Mouse (Mus musculus): ENCODE results near the gene Slc15a1.
"Not testable (repeated sequence)": the region's sequence is repeated elsewhere in the genome, so short reads cannot be mapped to it uniquely, and the experiment has no call there.

Slc15a1 gene

GRCm38 (mm10) chr14:121450504-121451423 lies 54.3 kb downstream of the Slc15a1 start:
- peak; percentile 75 for DNase-seq

DNA sequence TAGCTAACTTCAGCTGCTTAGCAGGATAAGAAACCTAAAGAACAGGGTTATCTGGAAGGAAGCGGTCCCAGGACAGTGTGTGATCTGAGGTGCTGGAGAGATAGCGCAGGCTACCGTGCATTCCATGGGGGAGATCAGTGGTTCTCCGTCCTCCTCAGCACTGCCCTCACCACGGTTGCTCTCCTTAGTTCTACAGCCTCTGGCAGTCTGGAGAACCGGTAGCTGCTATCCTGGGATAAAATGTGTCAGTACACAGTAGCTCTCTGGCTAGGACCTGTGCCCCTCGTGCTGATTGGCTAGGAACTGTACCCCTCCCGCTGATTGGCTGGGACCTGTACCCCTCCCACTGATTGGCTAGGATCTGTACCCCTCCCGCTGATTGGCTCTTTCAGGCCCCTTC lies 58.1 kb downstream of the Slc15a1 start:
- no peak for DNase-seq

- peak; percentile 76 for DNase-seq
These were observed 59.9 kb downstream of the Slc15a1 start for GRCm38 (mm10) chr14:121445194-121445593.

DNA sequence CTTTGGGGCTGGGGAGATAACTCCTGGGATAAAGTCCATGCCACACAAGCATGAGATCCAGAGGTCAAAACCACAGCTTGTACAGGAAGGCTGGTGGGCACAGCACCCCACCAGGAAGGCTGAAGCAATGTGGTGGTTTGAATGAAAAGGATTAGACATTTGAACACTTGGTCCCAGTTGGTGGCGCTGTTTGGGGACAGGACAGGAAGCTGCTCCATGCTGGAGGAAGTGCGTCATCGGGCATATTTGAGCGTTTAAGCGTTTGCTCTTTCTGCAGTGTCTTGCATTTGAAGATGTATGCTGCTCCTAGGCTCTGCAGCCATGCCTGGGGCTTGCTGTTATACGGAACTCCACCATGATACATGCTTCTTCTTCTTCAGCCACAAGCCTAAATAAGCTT lies 64.2 kb downstream of the Slc15a1 start:
- DNase-seq, result no peak

- DNase-seq, result peak; percentile 76
These were observed 68.0 kb downstream of the Slc15a1 start for GRCm38 (mm10) chr14:121437026-121437425.

DNA sequence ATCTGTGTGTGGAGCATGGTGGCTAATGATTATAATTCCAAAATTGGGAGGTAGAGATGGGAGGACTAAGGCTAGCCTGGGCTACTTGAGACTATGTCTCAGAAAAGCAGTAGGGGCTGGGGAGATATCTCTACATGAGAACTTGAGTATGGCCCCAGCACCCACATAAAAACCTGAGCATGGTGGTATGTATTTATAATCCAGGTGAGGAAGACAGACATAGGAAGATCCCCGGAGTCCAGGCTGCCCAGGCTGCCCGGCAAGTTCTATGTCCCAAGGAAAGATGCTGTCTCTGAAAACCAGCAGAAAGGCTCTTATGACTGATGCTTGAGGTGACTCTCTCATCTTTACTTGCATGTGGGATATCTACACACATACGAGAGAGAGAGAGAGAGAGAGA lies 68.6 kb downstream of the Slc15a1 start:
- DNase-seq, result no peak

DNA sequence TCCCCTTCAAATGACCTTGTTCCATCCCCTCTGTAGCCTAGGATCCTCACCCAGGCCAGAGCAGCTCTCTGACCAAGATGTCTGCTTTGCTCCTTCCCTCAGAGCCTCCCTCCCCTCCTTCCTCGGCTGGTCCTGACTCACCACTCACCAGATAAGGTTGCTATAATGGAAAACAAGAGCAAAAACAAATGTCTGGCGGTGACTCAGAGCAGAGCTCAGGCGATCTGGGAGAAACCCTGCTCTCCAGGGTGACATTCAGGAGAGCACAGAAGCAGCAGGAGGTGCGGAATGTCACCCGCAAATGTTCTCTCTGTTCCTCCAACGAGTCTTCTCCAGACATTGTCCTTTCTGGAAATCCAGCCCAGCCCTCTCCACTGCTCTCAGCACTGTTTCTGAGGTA lies 69.3 kb downstream of the Slc15a1 start:
- no peak for DNase-seq

- no peak for DNase-seq
These were observed 73.8 kb downstream of the Slc15a1 start for GRCm38 (mm10) chr14:121431261-121431660.

DNA sequence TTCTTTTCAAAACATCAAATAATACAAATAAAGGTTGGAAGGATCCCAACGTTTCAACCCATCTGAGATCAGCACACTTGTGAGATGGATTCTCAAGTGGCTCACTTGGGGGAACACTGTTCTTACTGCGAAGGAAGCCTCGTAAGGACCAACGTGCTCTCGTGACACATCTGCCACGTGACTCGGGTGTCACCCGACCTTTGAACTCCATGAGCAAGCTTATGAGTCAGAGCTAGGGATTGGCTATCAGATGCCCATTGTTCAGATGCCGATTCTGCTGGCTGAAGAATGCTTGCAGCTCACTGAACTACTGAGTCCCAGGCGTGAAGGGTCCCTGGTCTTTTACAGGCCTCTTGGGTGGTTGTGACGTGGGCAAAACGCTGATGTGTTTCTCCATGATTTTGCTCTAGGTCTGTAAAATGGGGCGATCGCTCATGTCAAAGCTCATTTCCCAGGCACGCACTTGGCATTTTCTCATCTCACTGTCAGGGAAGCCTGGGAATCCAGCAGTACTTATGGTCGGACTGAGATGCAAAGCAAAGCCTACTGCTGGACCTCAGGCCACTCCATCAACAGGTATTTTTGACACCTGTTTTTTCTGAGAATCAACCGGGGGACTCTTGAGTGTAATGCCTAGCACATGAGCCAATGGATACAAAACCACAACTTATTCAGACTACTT lies 75.1 kb downstream of the Slc15a1 start:
- no peak for DNase-seq

DNA sequence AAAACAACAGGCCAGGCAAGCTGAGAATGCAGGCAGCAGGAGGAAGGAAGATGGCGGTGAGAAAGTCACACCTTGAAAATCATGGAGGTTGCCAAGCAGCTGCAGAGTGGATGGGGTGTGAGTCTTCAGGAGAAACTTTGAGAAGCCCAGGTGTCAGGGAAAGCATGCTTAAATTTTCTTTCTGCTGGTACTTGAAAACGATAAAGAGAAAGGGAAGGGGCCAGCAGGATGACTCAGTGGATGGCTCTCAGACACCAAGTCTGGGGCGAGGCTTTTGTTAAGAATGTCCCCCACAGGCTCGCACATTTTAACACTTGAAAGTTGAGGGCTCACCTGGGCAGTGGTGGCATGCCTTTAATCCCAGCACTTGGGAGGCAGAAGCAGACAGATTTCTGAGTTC lies 76.9 kb downstream of the Slc15a1 start:
- DNase-seq, result no peak

GRCm38 (mm10) chr14:121426743-121427142 lies 78.3 kb downstream of the Slc15a1 start:
- no peak for DNase-seq

DNA sequence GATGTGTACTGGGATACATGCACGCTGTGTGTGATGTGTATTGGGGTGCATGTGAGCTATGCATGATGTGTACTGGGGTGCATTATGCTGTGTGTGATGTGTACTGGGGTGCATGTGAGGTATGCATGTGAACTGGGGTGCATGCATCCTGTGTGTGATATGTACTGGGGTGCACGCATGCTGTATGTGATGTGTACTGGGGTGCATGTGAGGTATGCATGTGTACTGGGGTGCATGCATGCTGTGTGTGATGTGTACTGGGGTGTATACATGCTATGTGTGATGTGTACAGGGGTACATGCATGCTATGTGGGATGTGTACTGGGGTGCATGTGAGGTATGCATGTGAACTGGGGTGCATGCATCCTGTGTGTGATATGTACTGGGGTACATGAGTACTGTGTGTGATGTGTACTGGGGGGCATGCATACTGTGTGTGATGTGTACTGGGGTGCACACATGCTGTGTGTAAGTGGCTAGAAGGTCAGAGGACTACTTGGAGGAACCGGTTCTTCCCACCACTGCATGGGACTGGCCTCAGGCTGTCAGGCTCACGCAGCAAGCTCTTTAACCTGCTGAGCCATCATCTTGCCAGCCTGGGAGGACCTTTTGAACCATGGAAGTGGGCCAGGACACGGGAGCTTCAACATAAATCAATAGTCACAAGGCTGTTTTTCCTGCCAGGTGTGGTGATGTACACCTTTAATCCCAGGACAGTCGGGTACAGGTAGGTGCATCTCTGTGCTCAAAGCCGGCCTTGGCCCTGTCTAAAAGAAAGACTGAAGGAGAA lies 79.9 kb downstream of the Slc15a1 start:
- peak; percentile 73 for DNase-seq

DNA sequence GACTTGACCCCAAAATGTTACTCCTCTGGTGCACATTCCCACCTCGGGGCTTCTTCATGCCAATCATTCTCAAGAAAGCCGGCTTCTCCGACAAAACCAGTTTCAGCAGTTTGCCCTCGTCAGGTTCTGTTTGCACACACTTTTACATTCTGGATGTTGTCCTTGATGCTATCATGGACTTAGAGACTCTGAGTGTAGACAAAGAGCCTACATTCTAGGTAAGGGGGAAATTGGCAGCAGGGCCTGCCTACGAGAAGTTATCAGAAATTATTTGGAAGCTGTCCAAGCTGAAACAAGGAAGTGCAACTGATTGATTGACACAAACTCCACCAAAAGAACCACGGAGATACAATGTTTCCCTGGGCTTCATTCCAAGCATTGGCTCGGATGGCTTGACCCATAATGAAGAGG lies 81.7 kb downstream of the Slc15a1 start:
- no peak for DNase-seq

DNA sequence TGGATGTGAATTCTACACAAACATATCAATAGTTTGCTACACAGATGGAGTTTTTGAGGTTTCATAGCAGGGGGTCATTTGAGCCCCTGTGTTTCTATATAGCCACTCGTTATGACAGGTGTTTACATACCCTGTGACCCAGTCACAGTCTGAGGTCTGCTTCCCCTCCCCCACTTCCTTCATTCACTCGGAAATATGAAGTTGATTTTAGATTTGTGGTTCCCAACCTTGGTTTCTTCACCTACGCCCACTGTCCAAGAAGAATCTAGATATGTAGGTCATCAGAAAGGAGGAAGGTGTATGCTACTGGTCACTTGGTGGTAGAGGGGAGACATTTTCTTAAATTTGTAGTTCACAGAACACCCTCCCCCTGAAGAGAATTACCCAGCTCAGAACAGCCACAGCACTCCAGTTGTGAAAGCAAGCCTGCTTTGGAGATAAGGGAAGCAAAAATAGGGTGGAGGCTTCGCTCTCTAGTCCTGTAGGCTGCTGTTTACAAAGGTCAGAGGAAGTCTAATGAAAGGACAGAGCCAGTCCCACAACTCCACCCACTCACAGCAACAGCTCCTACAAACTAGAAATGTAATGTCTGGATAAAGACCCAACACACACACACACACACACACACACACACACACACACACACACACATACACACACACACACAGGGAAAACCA lies 82.2 kb downstream of the Slc15a1 start:
- DNase-seq, result no peak

DNA sequence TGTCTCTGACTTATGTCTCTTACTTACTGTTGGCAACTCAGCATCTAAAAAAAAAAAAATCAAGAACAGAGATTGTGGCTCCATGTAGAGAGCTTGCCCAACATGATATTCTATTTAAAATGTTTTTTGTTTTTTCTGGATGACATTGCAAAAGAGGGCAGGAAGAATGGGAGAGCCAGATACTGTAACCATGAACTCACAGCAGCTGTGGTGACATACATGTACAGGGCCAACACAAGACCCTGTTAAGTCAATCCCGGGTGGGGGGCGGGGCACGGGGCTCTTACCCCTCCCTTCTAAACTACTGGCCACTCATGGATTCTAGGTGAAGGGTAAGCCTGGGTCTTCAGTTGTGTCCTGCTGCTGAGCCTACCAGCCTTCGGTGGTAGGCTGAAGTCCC lies 83.1 kb downstream of the Slc15a1 start:
- no peak for DNase-seq

DNA sequence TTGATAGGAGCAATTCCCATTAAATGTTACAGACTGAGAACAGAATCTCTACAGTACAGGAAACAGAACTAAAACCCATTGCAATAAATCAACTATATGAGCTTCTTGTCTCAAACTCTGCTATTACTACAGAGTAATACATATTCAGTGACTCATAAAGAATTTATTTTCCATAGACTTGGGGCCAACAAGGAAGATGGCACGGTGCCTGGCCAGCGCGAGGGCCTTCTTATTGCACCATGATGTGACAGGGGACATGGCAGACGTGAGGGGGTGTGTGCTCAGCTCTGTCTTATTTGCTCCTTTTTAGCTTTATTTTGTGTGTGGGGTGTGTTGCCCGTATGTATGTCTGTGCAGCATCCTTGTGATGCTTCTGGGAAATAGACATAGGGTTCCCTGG lies 87.5 kb downstream of the Slc15a1 start:
- peak; percentile 32 for DNase-seq

GRCm38 (mm10) chr14:121416626-121417319 lies 88.3 kb downstream of the Slc15a1 start:
- DNase-seq, result no peak

- no peak for DNase-seq
These were observed 90.3 kb downstream of the Slc15a1 start for GRCm38 (mm10) chr14:121414635-121415241.

- not testable (repeated sequence) for DNase-seq
These were observed 91.3 kb downstream of the Slc15a1 start for GRCm38 (mm10) chr14:121413726-121414125.

All from kidney, postnatal 14 days (tissue).